Mouse (Mus musculus): ENCODE measurements at regions not wholly inside any gene's neighbourhood (a gene's known extent, or its start where the extent isn't known, plus 50 kb on each side); places are given as distances from the start of the nearest gene placed in this dataset.

GRCm38 (mm10) chr2:149722342-149722741 is 106.7 kb upstream of the Syndig1 start:
- no peak for DNase-seq
- intact Hi-C loops (cut with DNase I) = no loop called here

GRCm38 (mm10) chr2:149724279-149724678 is 104.7 kb upstream of the Syndig1 start:
- DNase-seq = no peak
- intact Hi-C loops (cut with DNase I) = no loop called here

GRCm38 (mm10) chr2:149725932-149726331 is 103.1 kb upstream of the Syndig1 start:
- intact Hi-C loops (cut with DNase I) = no loop called here
- no peak for DNase-seq

GRCm38 (mm10) chr2:149737837-149738236 is 91.2 kb upstream of the Syndig1 start:
- DNase-seq = no peak
- intact Hi-C loops (cut with DNase I) = no loop called here

- intact Hi-C loops (cut with DNase I) = no loop called here
- peak; percentile 1 to 2 for DNase-seq
Measured at GRCm38 (mm10) chr2:149739886-149740285, 89.1 kb upstream of the Syndig1 start.

GRCm38 (mm10) chr2:149742661-149743060 is 86.3 kb upstream of the Syndig1 start:
- DNase-seq = no peak
- intact Hi-C loops (cut with DNase I) = no loop called here

GRCm38 (mm10) chr2:149748240-149748822 is 80.7 kb upstream of the Syndig1 start:
- no peak for DNase-seq
- intact Hi-C loops (cut with DNase I) = no loop called here

- no peak for DNase-seq
- intact Hi-C loops (cut with DNase I) = no loop called here
Measured at GRCm38 (mm10) chr2:149759151-149759550, 69.9 kb upstream of the Syndig1 start.

GRCm38 (mm10) chr2:149763864-149764263 is 65.1 kb upstream of the Syndig1 start:
- no peak for DNase-seq
- intact Hi-C loops (cut with DNase I) = no loop called here

GRCm38 (mm10) chr2:149768027-149768426 is 61.0 kb upstream of the Syndig1 start:
- no peak for DNase-seq
- intact Hi-C loops (cut with DNase I) = no loop called here

- DNase-seq = no peak
- intact Hi-C loops (cut with DNase I) = no loop called here
Measured at GRCm38 (mm10) chr2:149768551-149768950, 60.5 kb upstream of the Syndig1 start.

GRCm38 (mm10) chr2:149777316-149777715 is 51.7 kb upstream of the Syndig1 start:
- intact Hi-C loops (cut with DNase I) = no loop called here
- DNase-seq = no peak

Data from heart, postnatal 10 days (tissue).